Mouse (Mus musculus): ENCODE data around the gene Wbp11. TPM values are rescaled to one million over a fixed set of nuclear protein-coding genes. Genes with fewer than 3 reads are reported as not detected.

The Wbp11 gene
- polyA plus RNA-seq, 1 experiment from 2014 or later: 107 TPM

- no peaks in the 10 kb centered on the region for H3K9me3 ChIP-seq (ENCODE audit: control insufficient read depth, low read length)
- no peak overlapping the region for H3K4me2 ChIP-seq (ENCODE audit: low read depth, low read length)
- H3K27ac ChIP-seq (ENCODE audit: low read length): peak overlapping the region; percentile 76
- ATAC-seq (ENCODE audit: low read depth): peak; percentile 96
- H3K36me3 ChIP-seq (ENCODE audit: control insufficient read depth, insufficient read depth, low read length): no peaks in the 10 kb centered on the region
- 33% methylated on average over 5 of the region's 5 CpGs for WGBS
- H3K27me3 ChIP-seq (ENCODE audit: control insufficient read depth, insufficient read depth, low read depth, low read length): no peaks in the 10 kb centered on the region
- no peak overlapping the region for H3K4me3 ChIP-seq (ENCODE audit: low read length)
- H3K9ac ChIP-seq (ENCODE audit: low read length): no peak overlapping the region
- peaks cover 3% of the 10 kb centered on the region for H3K4me1 ChIP-seq (replicated peaks; ENCODE audit: control insufficient read depth, insufficient read depth, low read length)
Measured at GRCm38 (mm10) chr6:136789391-136789971, 38.6 kb downstream of the Wbp11 start.

- Histone ChIP-seq H3K27ac (ENCODE audit: low read length) (no peak overlapping the region), H3K9ac (ENCODE audit: low read length) (no peak overlapping the region), H3K36me3 (ENCODE audit: control insufficient read depth, insufficient read depth, low read length) (no peaks in the 10 kb centered on the region), H3K4me1 (replicated peaks; ENCODE audit: control insufficient read depth, insufficient read depth, low read length) (no peaks in the 10 kb centered on the region), H3K9me3 (ENCODE audit: control insufficient read depth, low read length) (no peaks in the 10 kb centered on the region), H3K27me3 (ENCODE audit: control insufficient read depth, insufficient read depth, low read depth, low read length) (no peaks in the 10 kb centered on the region), H3K4me3 (ENCODE audit: low read length) (no peak overlapping the region), H3K4me2 (ENCODE audit: low read depth, low read length) (no peak overlapping the region)
- no peak for ATAC-seq (ENCODE audit: low read depth)
- WGBS: 67% methylated on average over 9 of the region's 9 CpGs
Measured at GRCm38 (mm10) chr6:136782761-136783160, 45.3 kb downstream of the Wbp11 start.

DNA sequence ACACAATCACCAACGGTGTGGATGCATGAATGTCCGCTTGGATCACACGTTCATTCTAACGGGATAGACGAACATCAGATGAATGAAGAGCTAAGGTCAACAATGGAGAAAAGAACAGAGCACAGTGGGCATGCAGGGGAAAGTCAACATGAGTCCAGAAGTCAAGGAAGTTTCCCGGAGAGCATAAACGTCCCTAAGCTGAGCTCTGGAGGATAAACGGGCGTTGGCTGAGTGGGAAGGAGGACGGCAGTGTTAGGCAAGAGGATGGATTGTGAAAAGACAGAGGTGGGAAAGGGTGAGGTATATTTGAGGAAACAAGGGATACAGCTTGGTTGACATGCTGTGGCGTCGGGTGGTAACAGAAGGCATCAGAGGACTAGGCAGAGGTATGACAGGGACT, 45.9 kb downstream of the Wbp11 start:
- Histone ChIP-seq H3K27ac (ENCODE audit: low read length) (no peak overlapping the region), H3K27me3 (ENCODE audit: control insufficient read depth, insufficient read depth, low read depth, low read length) (no peaks in the 10 kb centered on the region), H3K9me3 (ENCODE audit: control insufficient read depth, low read length) (no peaks in the 10 kb centered on the region), H3K4me2 (ENCODE audit: low read depth, low read length) (no peak overlapping the region), H3K4me1 (replicated peaks; ENCODE audit: control insufficient read depth, insufficient read depth, low read length) (no peaks in the 10 kb centered on the region), H3K9ac (ENCODE audit: low read length) (no peak overlapping the region), H3K4me3 (ENCODE audit: low read length) (no peak overlapping the region), H3K36me3 (ENCODE audit: control insufficient read depth, insufficient read depth, low read length) (no peaks in the 10 kb centered on the region)
- WGBS: 76% methylated on average over 12 of the region's 12 CpGs
- ATAC-seq (ENCODE audit: low read depth): no peak

- Histone ChIP-seq H3K4me2 (ENCODE audit: low read depth, low read length) (no peak within 1 kb of the TSS), H3K9ac (ENCODE audit: low read length) (no peak within 1 kb of the TSS), H3K4me3 (ENCODE audit: low read length) (no peak within 1 kb of the TSS), H3K27ac (ENCODE audit: low read length) (no peak within 1 kb of the TSS), H3K36me3 (ENCODE audit: control insufficient read depth, insufficient read depth, low read length) (no peaks in the 10 kb centered on the region), H3K27me3 (ENCODE audit: control insufficient read depth, insufficient read depth, low read depth, low read length) (no peaks in the 10 kb centered on the region), H3K9me3 (ENCODE audit: control insufficient read depth, low read length) (no peaks in the 10 kb centered on the region), H3K4me1 (replicated peaks; ENCODE audit: control insufficient read depth, insufficient read depth, low read length) (no peaks in the 10 kb centered on the region)
- ATAC-seq (ENCODE audit: low read depth): no peak
- 73% methylated on average over 20 of the region's 20 CpGs for WGBS
Measured at GRCm38 (mm10) chr6:136781377-136781986, 46.6 kb downstream of the Wbp11 start, which contains the start of gene Gucy2c. Gene Gucy2c, minus strand, starts transcription at chr6:136781765.

GRCm38 (mm10) chr6:136776392-136776791, 51.6 kb downstream of the Wbp11 start:
- H3K9ac ChIP-seq (ENCODE audit: low read length): no peak overlapping the region
- H3K4me1 ChIP-seq (replicated peaks; ENCODE audit: control insufficient read depth, insufficient read depth, low read length): no peaks in the 10 kb centered on the region
- 70% methylated on average over 1 of the region's 1 CpGs for WGBS
- no peak for ATAC-seq (ENCODE audit: low read depth)
- no peaks in the 10 kb centered on the region for H3K27me3 ChIP-seq (ENCODE audit: control insufficient read depth, insufficient read depth, low read depth, low read length)
- H3K36me3 ChIP-seq (ENCODE audit: control insufficient read depth, insufficient read depth, low read length): no peaks in the 10 kb centered on the region
- H3K9me3 ChIP-seq (ENCODE audit: control insufficient read depth, low read length): no peaks in the 10 kb centered on the region
- H3K27ac ChIP-seq (ENCODE audit: low read length): no peak overlapping the region
- H3K4me3 ChIP-seq (ENCODE audit: low read length): no peak overlapping the region
- no peak overlapping the region for H3K4me2 ChIP-seq (ENCODE audit: low read depth, low read length)

DNA sequence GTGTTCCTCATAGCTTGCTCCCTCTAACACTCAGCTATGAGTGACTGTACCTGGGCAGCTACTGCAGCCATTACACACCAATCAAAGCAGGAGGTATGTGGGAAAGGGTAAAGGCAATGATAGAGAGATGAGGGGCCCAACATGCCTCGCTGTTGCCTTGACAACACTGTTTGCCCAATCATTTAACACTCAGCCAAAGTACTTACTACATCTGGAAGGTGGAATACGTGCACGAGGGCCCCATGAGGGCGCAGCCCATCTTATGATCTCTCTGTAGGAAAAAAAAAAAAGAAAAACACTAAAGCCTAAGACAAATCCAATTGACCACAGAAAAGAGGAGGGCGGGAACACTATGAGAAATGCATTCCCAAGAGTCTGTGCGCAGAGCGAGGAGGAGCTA, 58.2 kb downstream of the Wbp11 start:
- Histone ChIP-seq H3K27ac (ENCODE audit: low read length) (peak overlapping the region; percentile 29; the same call in 1 of the 2 replicates), H3K9ac (ENCODE audit: low read length) (no peak overlapping the region), H3K27me3 (ENCODE audit: control insufficient read depth, insufficient read depth, low read depth, low read length) (no peaks in the 10 kb centered on the region), H3K9me3 (ENCODE audit: control insufficient read depth, low read length) (no peaks in the 10 kb centered on the region), H3K4me1 (replicated peaks; ENCODE audit: control insufficient read depth, insufficient read depth, low read length) (peaks cover 6% of the 10 kb centered on the region), H3K36me3 (ENCODE audit: control insufficient read depth, insufficient read depth, low read length) (no peaks in the 10 kb centered on the region), H3K4me2 (ENCODE audit: low read depth, low read length) (no peak overlapping the region), H3K4me3 (ENCODE audit: low read length) (no peak overlapping the region)
- WGBS: 69% methylated on average over 7 of the region's 7 CpGs
- ATAC-seq (ENCODE audit: low read depth): peak; percentile 66

- 54% methylated on average over 8 of the region's 8 CpGs for WGBS
- Histone ChIP-seq H3K4me3 (ENCODE audit: low read length) (no peak overlapping the region), H3K9me3 (ENCODE audit: control insufficient read depth, low read length) (no peaks in the 10 kb centered on the region), H3K9ac (ENCODE audit: low read length) (no peak overlapping the region), H3K36me3 (ENCODE audit: control insufficient read depth, insufficient read depth, low read length) (no peaks in the 10 kb centered on the region), H3K27ac (ENCODE audit: low read length) (peak overlapping the region; percentile 55), H3K4me2 (ENCODE audit: low read depth, low read length) (no peak overlapping the region), H3K4me1 (replicated peaks; ENCODE audit: control insufficient read depth, insufficient read depth, low read length) (peaks cover 11% of the 10 kb centered on the region), H3K27me3 (ENCODE audit: control insufficient read depth, insufficient read depth, low read depth, low read length) (no peaks in the 10 kb centered on the region)
- ATAC-seq (ENCODE audit: low read depth): peak; percentile 65
Measured at GRCm38 (mm10) chr6:136769143-136769542, 58.9 kb downstream of the Wbp11 start.

DNA sequence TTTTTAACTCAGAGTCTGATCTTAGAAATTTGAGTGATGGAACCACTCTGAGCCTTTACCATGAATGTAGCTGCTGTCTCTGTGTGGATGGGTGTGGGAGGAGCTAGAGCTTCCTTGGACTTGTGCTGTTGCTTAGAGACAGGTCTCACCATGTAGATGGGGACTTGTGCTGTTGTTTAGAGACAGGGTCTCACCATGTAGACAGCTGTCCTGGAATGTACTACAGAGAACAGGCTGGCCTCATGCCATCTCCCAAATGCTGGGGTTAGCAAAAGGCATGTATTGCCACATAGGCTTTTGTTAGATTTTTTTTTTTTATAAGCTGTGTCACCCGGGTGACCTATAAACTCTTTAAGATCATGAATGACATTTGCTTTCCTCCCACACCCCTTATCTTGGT, 64.1 kb downstream of the Wbp11 start:
- no peaks in the 10 kb centered on the region for H3K27me3 ChIP-seq (ENCODE audit: control insufficient read depth, insufficient read depth, low read depth, low read length)
- H3K9me3 ChIP-seq (ENCODE audit: control insufficient read depth, low read length): no peaks in the 10 kb centered on the region
- H3K36me3 ChIP-seq (ENCODE audit: control insufficient read depth, insufficient read depth, low read length): no peaks in the 10 kb centered on the region
- 6% methylated on average over 1 of the region's 1 CpGs for WGBS
- H3K4me1 ChIP-seq (replicated peaks; ENCODE audit: control insufficient read depth, insufficient read depth, low read length): peaks cover 10% of the 10 kb centered on the region
- H3K9ac ChIP-seq (ENCODE audit: low read length): no peak overlapping the region
- no peak overlapping the region for H3K27ac ChIP-seq (ENCODE audit: low read length)
- no peak overlapping the region for H3K4me2 ChIP-seq (ENCODE audit: low read depth, low read length)
- peak; percentile 96 for ATAC-seq (ENCODE audit: low read depth)
- H3K4me3 ChIP-seq (ENCODE audit: low read length): no peak overlapping the region

Measured in lung, embryonic 16.5 days (tissue).